Mouse (Mus musculus): ENCODE data around the gene Fryl. TPM values are rescaled to one million over a fixed set of nuclear protein-coding genes. Genes with fewer than 3 reads are reported as not detected.
A peak's percentile ranks its signal among the peaks of the same experiment; 100 is the strongest.

Gene Fryl
- polyA plus RNA-seq, 1 experiment from 2014 or later: 20.6 TPM

- ATAC-seq (replicated peaks; ENCODE audit: low FRiP score, low read depth) (no peak), DNase-seq (ENCODE audit: low spot score) (no peak)
- no peaks in the 10 kb centered on the region for H3K9me3 ChIP-seq (replicated peaks; ENCODE audit: low read length)
- H3K36me3 ChIP-seq (ENCODE audit: insufficient read depth, low read length): no peaks in the 10 kb centered on the region; the same call in 1 of the 2 replicates
- no peak overlapping the region for H3K9ac ChIP-seq (ENCODE audit: low read depth, low read length)
- H3K4me2 ChIP-seq (ENCODE audit: low read length): no peak overlapping the region
- H3K27ac ChIP-seq: no peak overlapping the region
- no peak overlapping the region for H3K4me3 ChIP-seq (replicated peaks; ENCODE audit: low read depth, low read length)
- H3K27me3 ChIP-seq (ENCODE audit: insufficient read depth, low read length): no peaks in the 10 kb centered on the region
- H3K4me1 ChIP-seq (replicated peaks; ENCODE audit: insufficient read depth, low read length): peaks cover 13% of the 10 kb centered on the region; the same call in 1 of the 2 replicates
- TF ChIP-seq CTCF (IDR thresholded peaks at IDR 0.05; ENCODE audit: low read depth): no peak
These were observed 3.7 kb downstream of the Fryl start for GRCm38 (mm10) chr5:73252739-73253138.

GRCm38 (mm10) chr5:73249341-73249740 is 7.1 kb downstream of the Fryl start:
- TF ChIP-seq CTCF (IDR thresholded peaks at IDR 0.05; ENCODE audit: low read depth): no peak
- DNase-seq (ENCODE audit: low spot score): no peak
- ATAC-seq (replicated peaks; ENCODE audit: low FRiP score, low read depth): no peak
- H3K27me3 ChIP-seq (ENCODE audit: insufficient read depth, low read length): no peaks in the 10 kb centered on the region
- 95% methylated on average over 4 of the region's 4 CpGs for WGBS
- H3K9ac ChIP-seq (ENCODE audit: low read depth, low read length): no peak overlapping the region
- no peak overlapping the region for H3K27ac ChIP-seq
- no peak overlapping the region for H3K4me2 ChIP-seq (ENCODE audit: low read length)
- H3K36me3 ChIP-seq (ENCODE audit: insufficient read depth, low read length): no peaks in the 10 kb centered on the region; the same call in 1 of the 2 replicates
- peaks cover 13% of the 10 kb centered on the region; the same call in 1 of the 2 replicates for H3K4me1 ChIP-seq (replicated peaks; ENCODE audit: insufficient read depth, low read length)
- H3K9me3 ChIP-seq (replicated peaks; ENCODE audit: low read length): no peaks in the 10 kb centered on the region
- H3K4me3 ChIP-seq (replicated peaks; ENCODE audit: low read depth, low read length): no peak overlapping the region

GRCm38 (mm10) chr5:73248211-73248610 is 8.2 kb downstream of the Fryl start:
- no peaks in the 10 kb centered on the region for H3K9me3 ChIP-seq (replicated peaks; ENCODE audit: low read length)
- ATAC-seq (replicated peaks; ENCODE audit: low FRiP score, low read depth) (peak; percentile 13; the same call in 1 of the 2 replicates), DNase-seq (ENCODE audit: low spot score) (peak; percentile 37)
- H3K27ac ChIP-seq: no peak overlapping the region
- H3K4me2 ChIP-seq (ENCODE audit: low read length): no peak overlapping the region; the same call in 1 of the 2 replicates
- 49% methylated on average over 8 of the region's 8 CpGs for WGBS
- no peaks in the 10 kb centered on the region for H3K27me3 ChIP-seq (ENCODE audit: insufficient read depth, low read length)
- H3K9ac ChIP-seq (ENCODE audit: low read depth, low read length): no peak overlapping the region
- peaks cover 6% of the 10 kb centered on the region; the same call in 1 of the 2 replicates for H3K4me1 ChIP-seq (replicated peaks; ENCODE audit: insufficient read depth, low read length)
- no peak overlapping the region for H3K4me3 ChIP-seq (replicated peaks; ENCODE audit: low read depth, low read length)
- H3K36me3 ChIP-seq (ENCODE audit: insufficient read depth, low read length): no peaks in the 10 kb centered on the region; the same call in 1 of the 2 replicates
- TF ChIP-seq CTCF (IDR thresholded peaks at IDR 0.05; ENCODE audit: low read depth): no peak

- 81% methylated on average over 6 of the region's 6 CpGs for whole genome bisulfite sequencing
- H3K4me1 ChIP-seq (replicated peaks; ENCODE audit: insufficient read depth, low read length): peaks cover 6% of the 10 kb centered on the region; the same call in 1 of the 2 replicates
- no peak for TF ChIP-seq CTCF (IDR thresholded peaks at IDR 0.05; ENCODE audit: low read depth)
- H3K27ac ChIP-seq: no peak overlapping the region
- DNase-seq (ENCODE audit: low spot score) (no peak), ATAC-seq (replicated peaks; ENCODE audit: low FRiP score, low read depth) (no peak)
- H3K27me3 ChIP-seq (ENCODE audit: insufficient read depth, low read length): no peaks in the 10 kb centered on the region
- H3K9me3 ChIP-seq (replicated peaks; ENCODE audit: low read length): no peaks in the 10 kb centered on the region
- H3K9ac ChIP-seq (ENCODE audit: low read depth, low read length): no peak overlapping the region
- H3K4me3 ChIP-seq (replicated peaks; ENCODE audit: low read depth, low read length): no peak overlapping the region
- no peak overlapping the region for H3K4me2 ChIP-seq (ENCODE audit: low read length)
- no peaks in the 10 kb centered on the region; the same call in 1 of the 2 replicates for H3K36me3 ChIP-seq (ENCODE audit: insufficient read depth, low read length)
These were observed 10.0 kb downstream of the Fryl start for GRCm38 (mm10) chr5:73246414-73246813.

GRCm38 (mm10) chr5:73244403-73244802 is 12.0 kb downstream of the Fryl start:
- 83% methylated on average over 13 of the region's 13 CpGs for WGBS
- H3K27ac ChIP-seq: no peak overlapping the region
- H3K27me3 ChIP-seq (ENCODE audit: insufficient read depth, low read length): no peaks in the 10 kb centered on the region
- no peak overlapping the region for H3K4me2 ChIP-seq (ENCODE audit: low read length)
- H3K4me3 ChIP-seq (replicated peaks; ENCODE audit: low read depth, low read length): no peak overlapping the region
- H3K9ac ChIP-seq (ENCODE audit: low read depth, low read length): no peak overlapping the region
- H3K4me1 ChIP-seq (replicated peaks; ENCODE audit: insufficient read depth, low read length): peaks cover 6% of the 10 kb centered on the region; the same call in 1 of the 2 replicates
- no peak for DNase-seq (ENCODE audit: low spot score)
- no peaks in the 10 kb centered on the region; the same call in 1 of the 2 replicates for H3K36me3 ChIP-seq (ENCODE audit: insufficient read depth, low read length)
- H3K9me3 ChIP-seq (replicated peaks; ENCODE audit: low read length): no peaks in the 10 kb centered on the region
- ATAC-seq (replicated peaks; ENCODE audit: low FRiP score, low read depth): no peak
- TF ChIP-seq CTCF (IDR thresholded peaks at IDR 0.05; ENCODE audit: low read depth): no peak

- no peak overlapping the region for H3K9ac ChIP-seq (ENCODE audit: low read depth, low read length)
- 69% methylated on average over 8 of the region's 8 CpGs for WGBS
- DNase-seq (ENCODE audit: low spot score) (no peak), ATAC-seq (replicated peaks; ENCODE audit: low FRiP score, low read depth) (no peak)
- H3K9me3 ChIP-seq (replicated peaks; ENCODE audit: low read length): no peaks in the 10 kb centered on the region
- no peak overlapping the region for H3K27ac ChIP-seq
- H3K27me3 ChIP-seq (ENCODE audit: insufficient read depth, low read length): no peaks in the 10 kb centered on the region
- no peak overlapping the region for H3K4me2 ChIP-seq (ENCODE audit: low read length)
- no peaks in the 10 kb centered on the region for H3K36me3 ChIP-seq (ENCODE audit: insufficient read depth, low read length)
- no peaks in the 10 kb centered on the region for H3K4me1 ChIP-seq (replicated peaks; ENCODE audit: insufficient read depth, low read length)
- no peak for TF ChIP-seq CTCF (IDR thresholded peaks at IDR 0.05; ENCODE audit: low read depth)
- H3K4me3 ChIP-seq (replicated peaks; ENCODE audit: low read depth, low read length): no peak overlapping the region
These were observed 14.5 kb downstream of the Fryl start for GRCm38 (mm10) chr5:73241966-73242365.

- no peaks in the 10 kb centered on the region for H3K9me3 ChIP-seq (replicated peaks; ENCODE audit: low read length)
- H3K4me2 ChIP-seq (ENCODE audit: low read length): no peak overlapping the region
- no peak overlapping the region for H3K9ac ChIP-seq (ENCODE audit: low read depth, low read length)
- DNase-seq (ENCODE audit: low spot score): no peak
- TF ChIP-seq CTCF (IDR thresholded peaks at IDR 0.05; ENCODE audit: low read depth): no peak
- no peaks in the 10 kb centered on the region for H3K27me3 ChIP-seq (ENCODE audit: insufficient read depth, low read length)
- no peak overlapping the region for H3K4me3 ChIP-seq (replicated peaks; ENCODE audit: low read depth, low read length)
- H3K36me3 ChIP-seq (ENCODE audit: insufficient read depth, low read length): no peaks in the 10 kb centered on the region
- no peak overlapping the region for H3K27ac ChIP-seq
- ATAC-seq (replicated peaks; ENCODE audit: low FRiP score, low read depth): no peak
- WGBS: 45% methylated on average over 10 of the region's 10 CpGs
- H3K4me1 ChIP-seq (replicated peaks; ENCODE audit: insufficient read depth, low read length): no peaks in the 10 kb centered on the region
These were observed 15.1 kb downstream of the Fryl start for GRCm38 (mm10) chr5:73241332-73241731.
